ENCODE assay signal across 24 mouse cellular contexts in the genomic region with DNA sequence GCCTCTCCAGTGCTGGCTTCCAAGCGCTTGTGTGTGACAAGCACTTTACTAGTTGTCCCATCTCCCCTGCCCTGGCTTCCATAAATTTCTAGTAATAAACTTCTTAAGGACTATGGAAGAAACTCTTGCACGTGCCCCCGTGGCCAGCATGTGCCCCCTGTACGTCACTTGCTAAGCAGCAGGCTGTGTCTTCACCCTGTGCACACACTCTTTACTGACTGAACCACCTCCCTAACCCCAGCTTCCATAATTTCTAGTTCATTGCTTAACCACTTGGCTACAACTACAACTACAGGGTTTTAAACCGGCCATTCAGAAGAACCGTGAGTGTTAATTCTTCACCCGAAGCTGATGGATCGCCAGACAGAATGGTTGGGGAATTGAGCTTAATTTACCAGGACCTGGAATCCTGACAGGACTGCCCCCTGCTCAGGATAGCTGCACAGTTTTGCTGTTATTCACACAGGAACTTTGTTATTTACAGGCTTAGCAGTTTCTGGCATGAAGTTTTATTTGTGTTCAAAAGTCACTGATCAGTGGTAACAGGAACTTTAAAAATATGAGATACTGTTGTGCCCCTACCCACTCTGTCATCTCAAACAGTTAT. TPM values are rescaled to one million over a fixed set of nuclear protein-coding genes. Genes with fewer than 3 reads are reported as not detected.
DNase-seq lines count a peak whose midpoint lies in the region; ATAC-seq and TF ChIP-seq lines count a peak whose summit lies in the region.
"Had no signal": no experiment of that assay in that cellular context is flagged by ENCODE, and none has a peak within 500 bp of the region (broad histone marks: within the 10 kb centered on the region; RNA-seq: fewer than 3 reads in every experiment).

No protein-coding gene starts in this region.

- no peak for TF ChIP-seq POLR2A in heart, adult 2 months (IDR thresholded peaks at IDR 0.05; ENCODE audit: insufficient read depth, low read depth, low read length)

- no peaks in the 10 kb centered on the region for H3K36me3 ChIP-seq in heart, embryonic 11.5 days (ENCODE audit: control insufficient read depth, insufficient read depth, low read length)
- H3K36me3 ChIP-seq in heart, adult 2 months (ENCODE audit: control insufficient read depth, insufficient read depth, low read length): peaks cover 11% of the 10 kb centered on the region
- H3K36me3 ChIP-seq in intestine, embryonic 16.5 days (ENCODE audit: control insufficient read depth, insufficient read depth, low read length): no peaks in the 10 kb centered on the region
- no peaks in the 10 kb centered on the region for H3K36me3 ChIP-seq in neural tube, embryonic 15.5 days
- H3K36me3 ChIP-seq: hindbrain, embryonic 15.5 days; midbrain, embryonic 10.5 days had no signal

- no peak overlapping the region for H3K9ac ChIP-seq in heart, embryonic 11.5 days (ENCODE audit: low read depth, low read length)
- no peak overlapping the region for H3K9ac ChIP-seq in heart, adult 2 months (ENCODE audit: low read depth, low read length)
- H3K9ac ChIP-seq in intestine, embryonic 16.5 days (ENCODE audit: low read depth, low read length): no peak overlapping the region
- H3K9ac ChIP-seq in neural tube, embryonic 15.5 days (replicated peaks): no peak overlapping the region
- H3K9ac ChIP-seq: forebrain, embryonic 13.5 days; hindbrain, embryonic 15.5 days had no signal

- 0 out of 2 replicates have a peak overlapping the region, but pooled peaks have one; percentile 5 for H3K27ac ChIP-seq in heart, embryonic 11.5 days (ENCODE audit: low read depth, low read length)
- H3K27ac ChIP-seq in heart, adult 2 months: no peak overlapping the region
- H3K27ac ChIP-seq in intestine, embryonic 16.5 days (ENCODE audit: low read length): peak overlapping the region; percentile 64
- H3K27ac ChIP-seq in neural tube, embryonic 15.5 days (replicated peaks): 0 out of 2 replicates have a peak overlapping the region, but pooled peaks have one; percentile 33
- H3K27ac ChIP-seq: forebrain, embryonic 13.5 days; hindbrain, embryonic 15.5 days; midbrain, embryonic 10.5 days had no signal

- DNase-seq in heart, adult 2 months: no peak
- DNase-seq in kidney, adult 9 months: peak; percentile 27
- DNase-seq in kidney, adult 11 months: no peak
- DNase-seq in embryo, embryonic 11 days: no peak
- DNase-seq: adrenal gland, adult 2 months; B cell, adult 2 months; cerebellum, adult 11-12 months; cerebellum, postnatal 10 days; kidney, postnatal 10 days; lung, adult 18-20 months; lung, postnatal 10 days; retina, postnatal 1 day; thymus, adult 18-20 months; thymus, postnatal 36 days had no signal

- peaks cover 12% of the 10 kb centered on the region for H3K79me2 ChIP-seq in heart, adult 2 months (replicated peaks; ENCODE audit: control insufficient read depth, insufficient read depth, low read length)

- intact Hi-C loops in heart, adult 2 months (cut with DNase I): no loop called here

- no peak for ATAC-seq in heart, embryonic 11.5 days (replicated peaks; ENCODE audit: insufficient number of reproducible peaks, low FRiP score, low TSS enrichment)
- peak; percentile 12 for ATAC-seq in intestine, embryonic 16.5 days
- no peak for ATAC-seq in neural tube, embryonic 15.5 days (ENCODE audit: low FRiP score)
- ATAC-seq: forebrain, embryonic 13.5 days; Patski had no signal

- H3K4me1 ChIP-seq in heart, embryonic 11.5 days (ENCODE audit: control insufficient read depth, insufficient read depth, low read length): peaks cover 23% of the 10 kb centered on the region
- peaks cover 14% of the 10 kb centered on the region for H3K4me1 ChIP-seq in heart, adult 2 months (ENCODE audit: control insufficient read depth, insufficient read depth, low read length)
- H3K4me1 ChIP-seq in intestine, embryonic 16.5 days (ENCODE audit: control insufficient read depth, insufficient read depth, low read length): peaks cover 14% of the 10 kb centered on the region
- H3K4me1 ChIP-seq in neural tube, embryonic 15.5 days: peaks cover 19% of the 10 kb centered on the region

- WGBS in heart, embryonic 11.5 days (ENCODE audit: insufficient replicate concordance): 68% methylated on average over 8 of the region's 8 CpGs
- WGBS in heart, adult 2 months: 66% methylated on average over 8 of the region's 8 CpGs
- WGBS in intestine, embryonic 16.5 days: 48% methylated on average over 8 of the region's 8 CpGs
- WGBS in neural tube, embryonic 15.5 days: 25% methylated on average over 8 of the region's 8 CpGs

- H3K4me3 ChIP-seq in heart, embryonic 11.5 days (ENCODE audit: low read depth, low read length): no peak overlapping the region
- H3K4me3 ChIP-seq in heart, adult 2 months: no peak overlapping the region
- H3K4me3 ChIP-seq in intestine, embryonic 16.5 days (ENCODE audit: low read length): no peak overlapping the region
- no peak overlapping the region for H3K4me3 ChIP-seq in neural tube, embryonic 15.5 days (replicated peaks)
- H3K4me3 ChIP-seq: forebrain, embryonic 13.5 days; hindbrain, embryonic 15.5 days; midbrain, embryonic 10.5 days had no signal

- no peaks in the 10 kb centered on the region for H3K9me3 ChIP-seq in heart, embryonic 11.5 days (replicated peaks; ENCODE audit: control insufficient read depth, low read length)
- no peaks in the 10 kb centered on the region for H3K9me3 ChIP-seq in intestine, embryonic 16.5 days (ENCODE audit: control insufficient read depth, low read length)
- no peaks in the 10 kb centered on the region for H3K9me3 ChIP-seq in neural tube, embryonic 15.5 days (replicated peaks)
- H3K9me3 ChIP-seq: forebrain, embryonic 13.5 days; G1E; hindbrain, embryonic 15.5 days; midbrain, embryonic 10.5 days had no signal

- no peak for TF ChIP-seq CTCF in heart, adult 2 months (IDR thresholded peaks at IDR 0.05)

- TF ChIP-seq EP300 in heart, adult 2 months (IDR thresholded peaks at IDR 0.05; ENCODE audit: insufficient read depth, low read depth, low read length): no peak

- no peaks in the 10 kb centered on the region for H3K27me3 ChIP-seq in heart, embryonic 11.5 days (ENCODE audit: control insufficient read depth, insufficient read depth, low read length)
- H3K27me3 ChIP-seq in heart, adult 2 months (ENCODE audit: control insufficient read depth, insufficient read depth, low read length): no peaks in the 10 kb centered on the region
- H3K27me3 ChIP-seq in intestine, embryonic 16.5 days (replicated peaks; ENCODE audit: control insufficient read depth, insufficient read depth, low read length): no peaks in the 10 kb centered on the region
- no peaks in the 10 kb centered on the region for H3K27me3 ChIP-seq in neural tube, embryonic 15.5 days (replicated peaks)
- H3K27me3 ChIP-seq: CH12.LX; forebrain, embryonic 13.5 days; hindbrain, embryonic 15.5 days; Patski had no signal

- no peak overlapping the region for H3K4me2 ChIP-seq in heart, embryonic 11.5 days
- H3K4me2 ChIP-seq in intestine, embryonic 16.5 days (ENCODE audit: low read depth, low read length): peak overlapping the region; percentile 14; the same call in 1 of the 2 replicates
- no peak overlapping the region for H3K4me2 ChIP-seq in neural tube, embryonic 15.5 days
- H3K4me2 ChIP-seq: forebrain, embryonic 13.5 days; hindbrain, embryonic 15.5 days; liver, embryonic 11.5 days had no signal

RNA-seq across cellular contexts. Expression of a gene that starts 21.4 kb away (rescaled TPM):
- polyA plus RNA-seq in heart, embryonic 11.5 days (2014; fragmentation: Nextera tagmentation; extraction: Ambion mirVana): 4.0 and 4.5 TPM in 2 replicates
- 10 to 100 TPM; 16.3 to 17.2 TPM for total RNA-seq in heart, adult 2 months (2021)
- polyA plus RNA-seq in heart, adult 2 months (2012; rRNA removed): 9.6 and 15.6 TPM in 2 replicates
- polyA plus RNA-seq in intestine, embryonic 16.5 days (2015; fragmentation: Nextera tagmentation; extraction: Ambion mirVana): 2.7 and 2.9 TPM in 2 replicates
- 7.5 and 7.8 TPM in 2 replicates for polyA plus RNA-seq in neural tube, embryonic 15.5 days (2015; fragmentation: Nextera tagmentation; extraction: Ambion mirVana)
